Mouse (Mus musculus): ENCODE measurements around the gene Opcml.

DNA sequence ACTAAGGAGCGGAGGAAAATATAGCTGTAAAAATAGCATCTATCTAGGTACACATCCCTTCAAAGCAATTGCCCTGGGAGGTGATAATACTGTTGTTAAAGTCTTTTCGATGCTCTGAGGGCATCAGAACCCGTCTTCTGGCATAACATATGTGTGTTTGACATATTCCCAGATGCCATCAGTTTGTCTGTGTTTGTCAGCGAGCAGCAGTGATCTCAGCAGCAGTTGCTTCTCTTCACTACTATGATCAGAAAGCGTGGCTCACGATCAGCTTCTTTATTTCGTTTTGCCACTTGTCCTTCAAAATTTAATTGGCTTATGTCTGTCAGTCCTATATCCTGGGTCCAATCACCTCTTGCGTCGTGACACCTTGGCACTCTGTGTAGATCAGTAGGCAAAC, 447.9 kb downstream of the Opcml start:
- no peak for TF ChIP-seq CHD2 (IDR thresholded peaks at IDR 0.05; ENCODE audit: low read depth, low read length)
- no peak for TF ChIP-seq MAFK (IDR thresholded peaks at IDR 0.05; ENCODE audit: insufficient read depth, low read depth, low read length)
- TF ChIP-seq HCFC1 (IDR thresholded peaks at IDR 0.05; ENCODE audit: borderline replicate concordance, insufficient read depth, low read length): no peak
- no peak for TF ChIP-seq ZC3H11A (IDR thresholded peaks at IDR 0.05; ENCODE audit: borderline replicate concordance, low read depth, low read length)
- TF ChIP-seq ZNF384 (IDR thresholded peaks at IDR 0.05; ENCODE audit: low read depth, low read length): no peak
